Mouse (Mus musculus) left cerebral cortex, postnatal 36 days (tissue): ENCODE results near the gene Nckap5. TPM values are rescaled to one million over a fixed set of nuclear protein-coding genes. Genes with fewer than 3 reads are reported as not detected.
"Not testable (repeated sequence)": the region's sequence is repeated elsewhere in the genome, so short reads cannot be mapped to it uniquely, and the experiment has no call there.

Experiments
- DNase-seq, 2 experiments: peaks; one replicate each; pipeline ENCODE4 v3.0.0; 2021 to 2022; ENCODE audit warnings: low spot score in 2 of 2, mixed read lengths in 1 of 2
- intact Hi-C: fragments of 180-260 bp; cut with DNase I; formaldehyde crosslinking; loops from one replicate; pipeline ENCODE4 v1.15.1; 2025
- total RNA-seq, 2 experiments: library from RNA; stranded (reverse); gene quantifications; 2 replicates each; pipeline ENCODE4 v1.2.3; 2021

Nckap5 gene
- total RNA-seq, 2 experiments from 2014 or later: 4.3 to 8.5 TPM

- intact Hi-C loops, DNase-seq: not testable (repeated sequence)
Measured at GRCm38 (mm10) chr1:126773947-126774346, 56.7 kb downstream of the Nckap5 start.

GRCm38 (mm10) chr1:126766971-126767370, 63.6 kb downstream of the Nckap5 start:
- intact Hi-C loops: no loop called here
- no peak for DNase-seq

- DNase-seq: no peak
- intact Hi-C loops: no loop called here
Measured at GRCm38 (mm10) chr1:126765506-126766170, 65.0 kb downstream of the Nckap5 start.

GRCm38 (mm10) chr1:126764201-126764600, 66.4 kb downstream of the Nckap5 start:
- intact Hi-C loops: no loop called here

GRCm38 (mm10) chr1:126763192-126763591, 67.4 kb downstream of the Nckap5 start:
- intact Hi-C loops: no loop called here
- DNase-seq: no peak

More at GRCm38 (mm10) chr1:126764201-126764600, 66.4 kb downstream of the Nckap5 start:
- DNase-seq: no peak

- DNase-seq: no peak
- intact Hi-C loops: no loop called here
Measured at GRCm38 (mm10) chr1:126760386-126760785, 70.2 kb downstream of the Nckap5 start.

- intact Hi-C loops: no loop called here
- DNase-seq: no peak
Measured at GRCm38 (mm10) chr1:126755682-126756081, 74.9 kb downstream of the Nckap5 start.

GRCm38 (mm10) chr1:126753611-126754010, 77.0 kb downstream of the Nckap5 start:
- no peak for DNase-seq
- intact Hi-C loops: no loop called here

- intact Hi-C loops: no loop called here
- DNase-seq: no peak
Measured at GRCm38 (mm10) chr1:126752247-126753037, 78.2 kb downstream of the Nckap5 start.

GRCm38 (mm10) chr1:126751137-126751536, 79.5 kb downstream of the Nckap5 start:
- DNase-seq: no peak
- intact Hi-C loops: no loop called here

- intact Hi-C loops: no loop called here
- no peak for DNase-seq
Measured at GRCm38 (mm10) chr1:126750156-126750555, 80.4 kb downstream of the Nckap5 start.

GRCm38 (mm10) chr1:126747914-126748313, 82.7 kb downstream of the Nckap5 start:
- DNase-seq: no peak
- intact Hi-C loops: no loop called here

GRCm38 (mm10) chr1:126745482-126746136, 85.0 kb downstream of the Nckap5 start:
- intact Hi-C loops: no loop called here

GRCm38 (mm10) chr1:126744631-126745305, 85.8 kb downstream of the Nckap5 start:
- intact Hi-C loops: no loop called here
- DNase-seq: no peak

More at GRCm38 (mm10) chr1:126745482-126746136, 85.0 kb downstream of the Nckap5 start:
- no peak for DNase-seq

GRCm38 (mm10) chr1:126738291-126738640, 92.3 kb downstream of the Nckap5 start:
- DNase-seq: no peak
- intact Hi-C loops: loop anchor here (5.0 kb wide), 2 partner anchors 79 to 194 kb away; no protein-coding TSS in a partner anchor

GRCm38 (mm10) chr1:126737554-126738290, 92.9 kb downstream of the Nckap5 start:
- intact Hi-C loops: loop anchor here (2.0 to 5.0 kb wide), 3 partner anchors 80 to 195 kb away; partner anchors contain the start of gene Nckap5
- peak; percentile 16 to 30 for DNase-seq

- DNase-seq: no peak
- intact Hi-C loops: no loop called here
Measured at GRCm38 (mm10) chr1:126731691-126732090, 98.9 kb downstream of the Nckap5 start.

- intact Hi-C loops: loop anchor here (10.0 kb wide), 1 partner anchor 232 kb away; no protein-coding TSS in a partner anchor
- no peak for DNase-seq
Measured at GRCm38 (mm10) chr1:126726400-126727055, 104.1 kb downstream of the Nckap5 start.
